7 mouse cellular contexts compared by ENCODE assay signal in the genomic region with DNA sequence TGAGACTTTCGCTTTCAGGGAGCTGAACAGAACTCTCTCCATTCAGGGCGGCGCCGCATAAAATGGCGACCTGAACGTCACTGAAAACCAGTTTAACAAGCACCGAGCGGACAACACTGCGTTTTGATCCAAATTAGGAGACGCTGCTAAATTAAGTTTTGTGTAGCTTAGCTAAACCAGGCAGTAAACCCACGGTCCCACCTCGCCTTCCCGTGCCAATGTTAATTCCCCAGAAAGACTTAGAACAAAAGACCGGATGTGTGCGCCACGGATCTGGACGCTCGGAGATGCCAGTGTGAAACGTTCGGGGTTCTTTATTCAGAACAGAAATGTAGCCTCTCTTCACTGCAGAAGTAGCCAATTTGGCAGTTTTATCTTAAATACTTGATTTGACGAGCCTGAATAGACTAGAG. TPM values are rescaled to one million over a fixed set of nuclear protein-coding genes. Genes with fewer than 3 reads are reported as not detected.
A peak's percentile ranks its signal among the peaks of the same experiment; 100 is the strongest.
DNase-seq lines count a peak whose midpoint lies in the region; ATAC-seq lines count a peak whose summit lies in the region.

No protein-coding gene starts in this region.

- H3K9me3 ChIP-seq in limb, embryonic 15.5 days = no peaks in the 10 kb centered on the region
- H3K9me3 ChIP-seq in midbrain, embryonic 16.5 days (replicated peaks; ENCODE audit: control insufficient read depth, low read length, poor library complexity, severe bottlenecking) = no peaks in the 10 kb centered on the region

- no peaks in the 10 kb centered on the region for H3K27me3 ChIP-seq in limb, embryonic 15.5 days
- no peaks in the 10 kb centered on the region for H3K27me3 ChIP-seq in midbrain, embryonic 16.5 days (ENCODE audit: control insufficient read depth, insufficient read depth, low read depth, low read length)

- peak overlapping the region; percentile 70 for H3K4me2 ChIP-seq in limb, embryonic 15.5 days
- peak overlapping the region; percentile 91 for H3K4me2 ChIP-seq in midbrain, embryonic 16.5 days (ENCODE audit: low read length)

- DNase-seq in ZHBTc4 (ENCODE audit: low read depth, low spot score) = peak; percentile 82
- DNase-seq in embryo, embryonic 9.5 days (ENCODE audit: extremely low spot score) = peak; percentile 83
- DNase-seq in heart, adult 11 months = peak; percentile 98
- DNase-seq in kidney, adult 18-20 months = peak; percentile 68
- DNase-seq in spleen, postnatal 14 days (ENCODE audit: low spot score in 2 of 2) = peak; percentile 61 to 75

- H3K36me3 ChIP-seq in limb, embryonic 15.5 days = no peaks in the 10 kb centered on the region
- no peaks in the 10 kb centered on the region for H3K36me3 ChIP-seq in midbrain, embryonic 16.5 days (ENCODE audit: control insufficient read depth, insufficient read depth, low read length)

- H3K9ac ChIP-seq in limb, embryonic 15.5 days = peak overlapping the region; percentile 55
- peak overlapping the region; percentile 71 for H3K9ac ChIP-seq in midbrain, embryonic 16.5 days (ENCODE audit: low read depth, low read length)

- peaks cover 22% of the 10 kb centered on the region for H3K4me1 ChIP-seq in limb, embryonic 15.5 days
- peaks cover 26% of the 10 kb centered on the region for H3K4me1 ChIP-seq in midbrain, embryonic 16.5 days (ENCODE audit: control insufficient read depth, insufficient read depth, low read length)

- no peak for ATAC-seq in limb, embryonic 15.5 days (ENCODE audit: insufficient number of reproducible peaks, low FRiP score, low TSS enrichment, low read depth)
- no peak for ATAC-seq in midbrain, embryonic 16.5 days

- peak overlapping the region; percentile 95 for H3K27ac ChIP-seq in limb, embryonic 15.5 days
- peak overlapping the region; percentile 94 for H3K27ac ChIP-seq in midbrain, embryonic 16.5 days (ENCODE audit: low read length)

- WGBS in limb, embryonic 15.5 days = under 1% methylated on average over 21 of the region's 21 CpGs
- WGBS in midbrain, embryonic 16.5 days = under 1% methylated on average over 21 of the region's 21 CpGs

- peak overlapping the region; percentile 46 for H3K4me3 ChIP-seq in limb, embryonic 15.5 days
- H3K4me3 ChIP-seq in midbrain, embryonic 16.5 days (ENCODE audit: low read depth, low read length) = peak overlapping the region; percentile 54

RNA-seq across cellular contexts. Expression of a gene that starts 3.6 kb away (rescaled TPM):
- polyA plus RNA-seq in limb, embryonic 15.5 days (2015; fragmentation: Nextera tagmentation; extraction: Ambion mirVana) = 75.2 and 108 TPM in 2 replicates
- polyA plus RNA-seq in midbrain, embryonic 16.5 days (2015; fragmentation: Nextera tagmentation; extraction: Ambion mirVana) = 21.8 and 27.6 TPM in 2 replicates

RNA-seq across cellular contexts. Expression of a gene that starts 9.5 kb away (rescaled TPM):
- 5.8 and 6.5 TPM in 2 replicates for polyA plus RNA-seq in limb, embryonic 15.5 days (2015; fragmentation: Nextera tagmentation; extraction: Ambion mirVana)
- polyA plus RNA-seq in midbrain, embryonic 16.5 days (2015; fragmentation: Nextera tagmentation; extraction: Ambion mirVana) = 0.53 and 0.60 TPM in 2 replicates

RNA-seq across cellular contexts. Expression of a gene that starts 10.9 kb away (rescaled TPM):
- 0.89 and 2.3 TPM in 2 replicates for polyA plus RNA-seq in limb, embryonic 15.5 days (2015; fragmentation: Nextera tagmentation; extraction: Ambion mirVana)
- polyA plus RNA-seq in midbrain, embryonic 16.5 days (2015; fragmentation: Nextera tagmentation; extraction: Ambion mirVana) = not detected in 2 replicates

RNA-seq across cellular contexts. Expression of a gene that starts 11.0 kb away (rescaled TPM):
- 2.9 and 5.8 TPM in 2 replicates for polyA plus RNA-seq in limb, embryonic 15.5 days (2015; fragmentation: Nextera tagmentation; extraction: Ambion mirVana)
- not detected in 2 replicates for polyA plus RNA-seq in midbrain, embryonic 16.5 days (2015; fragmentation: Nextera tagmentation; extraction: Ambion mirVana)

RNA-seq across cellular contexts. Expression of a gene that starts 13.8 kb away (rescaled TPM):
- 5.5 and 6.0 TPM in 2 replicates for polyA plus RNA-seq in limb, embryonic 15.5 days (2015; fragmentation: Nextera tagmentation; extraction: Ambion mirVana)
- polyA plus RNA-seq in midbrain, embryonic 16.5 days (2015; fragmentation: Nextera tagmentation; extraction: Ambion mirVana) = 0.36 and 0.86 TPM in 2 replicates
